Mouse (Mus musculus): ENCODE measurements around the gene Dchs1. TPM values are rescaled to one million over a fixed set of nuclear protein-coding genes. Genes with fewer than 3 reads are reported as not detected.
"Not testable (repeated sequence)": the region's sequence is repeated elsewhere in the genome, so short reads cannot be mapped to it uniquely, and the experiment has no call there.

Gene Dchs1
- polyA plus RNA-seq, 1 experiment from 2014 or later: 10.8 TPM

- Histone ChIP-seq H3K4me3 (replicated peaks) (no peak overlapping the region), H3K4me2 (peak overlapping the region; percentile 1; the same call in 1 of the 2 replicates), H3K36me3 (peaks cover 85% of the 10 kb centered on the region), H3K9me3 (replicated peaks) (no peaks in the 10 kb centered on the region), H3K27ac (replicated peaks) (no peak overlapping the region), H3K27me3 (replicated peaks) (no peaks in the 10 kb centered on the region), H3K4me1 (peaks cover 7% of the 10 kb centered on the region; the same call in 1 of the 2 replicates), H3K9ac (replicated peaks) (no peak overlapping the region)
- ATAC-seq (ENCODE audit: low FRiP score): peak; percentile 11; the same call in 1 of the 2 replicates
- WGBS: 27% methylated on average over 51 of the region's 51 CpGs
Observed at GRCm38 (mm10) chr7:105761813-105762484, 25.5 kb downstream of the Dchs1 start.

GRCm38 (mm10) chr7:105753281-105753680 lies 34.2 kb downstream of the Dchs1 start:
- no peaks in the 10 kb centered on the region for H3K27me3 ChIP-seq (replicated peaks)
- peak overlapping the region; percentile 76; the same call in 1 of the 2 replicates for H3K27ac ChIP-seq (replicated peaks)
- H3K36me3 ChIP-seq: peaks cover 67% of the 10 kb centered on the region
- H3K4me2 ChIP-seq: no peak overlapping the region
- peak; percentile 11; the same call in 1 of the 2 replicates for ATAC-seq (ENCODE audit: low FRiP score)
- no peak overlapping the region for H3K4me3 ChIP-seq (replicated peaks)
- H3K9me3 ChIP-seq (replicated peaks): no peaks in the 10 kb centered on the region
- H3K9ac ChIP-seq (replicated peaks): no peak overlapping the region
- peaks cover 20% of the 10 kb centered on the region for H3K4me1 ChIP-seq
- 91% methylated on average over 10 of the region's 10 CpGs for WGBS

GRCm38 (mm10) chr7:105752716-105753115 lies 34.7 kb downstream of the Dchs1 start:
- H3K27ac ChIP-seq (replicated peaks): peak overlapping the region; percentile 76; the same call in 1 of the 2 replicates
- peaks cover 20% of the 10 kb centered on the region for H3K4me1 ChIP-seq
- H3K9me3 ChIP-seq (replicated peaks): no peaks in the 10 kb centered on the region
- H3K9ac ChIP-seq (replicated peaks): no peak overlapping the region
- no peak overlapping the region for H3K4me2 ChIP-seq
- peak; percentile 27; the same call in 1 of the 2 replicates for ATAC-seq (ENCODE audit: low FRiP score)
- H3K36me3 ChIP-seq: peaks cover 63% of the 10 kb centered on the region
- H3K4me3 ChIP-seq (replicated peaks): no peak overlapping the region
- H3K27me3 ChIP-seq (replicated peaks): no peaks in the 10 kb centered on the region
- 86% methylated on average over 2 of the region's 2 CpGs for WGBS

- Histone ChIP-seq H3K27ac (replicated peaks) (peak within 1 kb of the TSS; percentile 76), H3K27me3 (replicated peaks) (no peaks in the 10 kb centered on the region), H3K9me3 (replicated peaks) (no peaks in the 10 kb centered on the region), H3K4me3 (replicated peaks) (peak within 1 kb of the TSS; percentile 47), H3K4me1 (peaks cover 20% of the 10 kb centered on the region), H3K4me2 (peak within 1 kb of the TSS; percentile 64), H3K36me3 (peaks cover 55% of the 10 kb centered on the region), H3K9ac (replicated peaks) (peak within 1 kb of the TSS; percentile 56)
- WGBS: 26% methylated on average over 20 of the region's 20 CpGs
- ATAC-seq (ENCODE audit: low FRiP score): peak; percentile 92
Observed at GRCm38 (mm10) chr7:105751491-105752433, 35.7 kb downstream of the Dchs1 start, which contains the start of gene Tpp1. TSS of gene Tpp1 (minus strand) at chr7:105752235.

- Histone ChIP-seq H3K4me1 (peaks cover 26% of the 10 kb centered on the region), H3K9me3 (replicated peaks) (no peaks in the 10 kb centered on the region), H3K4me3 (replicated peaks) (no peak overlapping the region), H3K27me3 (replicated peaks) (no peaks in the 10 kb centered on the region), H3K36me3 (peaks cover 25% of the 10 kb centered on the region), H3K27ac (replicated peaks) (no peak overlapping the region), H3K4me2 (no peak overlapping the region), H3K9ac (replicated peaks) (no peak overlapping the region)
- 85% methylated on average over 2 of the region's 2 CpGs for WGBS
- no peak for ATAC-seq (ENCODE audit: low FRiP score)
Observed at GRCm38 (mm10) chr7:105747776-105748175, 39.7 kb downstream of the Dchs1 start.

GRCm38 (mm10) chr7:105743926-105744590 lies 43.4 kb downstream of the Dchs1 start, which contains the start of gene Taf10:
TSS of gene Taf10 (minus strand) at chr7:105744361.
- Histone ChIP-seq H3K4me1 (peaks cover 22% of the 10 kb centered on the region), H3K9ac (replicated peaks) (peak within 1 kb of the TSS; percentile 93), H3K27me3 (replicated peaks) (no peaks in the 10 kb centered on the region), H3K9me3 (replicated peaks) (no peaks in the 10 kb centered on the region), H3K4me3 (replicated peaks) (peak within 1 kb of the TSS; percentile 89), H3K27ac (replicated peaks) (peak within 1 kb of the TSS; percentile 81), H3K4me2 (peak within 1 kb of the TSS; percentile 93), H3K36me3 (peaks cover 46% of the 10 kb centered on the region)
- under 1% methylated on average over 63 of the region's 67 CpGs for WGBS
- ATAC-seq (ENCODE audit: low FRiP score): peak; percentile 95

GRCm38 (mm10) chr7:105743246-105743925 lies 44.1 kb downstream of the Dchs1 start:
- Histone ChIP-seq H3K4me1 (peaks cover 23% of the 10 kb centered on the region), H3K36me3 (peaks cover 41% of the 10 kb centered on the region), H3K4me3 (replicated peaks) (peak overlapping the region; percentile 89), H3K9ac (replicated peaks) (peak overlapping the region; percentile 93), H3K27ac (replicated peaks) (peak overlapping the region; percentile 81), H3K4me2 (peak overlapping the region; percentile 93)
- not testable (repeated sequence) for H3K27me3 ChIP-seq (replicated peaks); H3K9me3 ChIP-seq (replicated peaks)
- ATAC-seq (ENCODE audit: low FRiP score): peak; percentile 30
- 37% methylated on average over 20 of the region's 20 CpGs for WGBS

- Histone ChIP-seq H3K36me3 (peaks cover 39% of the 10 kb centered on the region), H3K4me2 (peak overlapping the region; percentile 93; the same call in 1 of the 2 replicates), H3K4me1 (peaks cover 29% of the 10 kb centered on the region)
- H3K9ac ChIP-seq (replicated peaks); H3K9me3 ChIP-seq (replicated peaks); ATAC-seq (ENCODE audit: low FRiP score); H3K27me3 ChIP-seq (replicated peaks); H3K27ac ChIP-seq (replicated peaks); H3K4me3 ChIP-seq (replicated peaks): not testable (repeated sequence)
- WGBS: 90% methylated on average over 7 of the region's 7 CpGs
Observed at GRCm38 (mm10) chr7:105742539-105743215, 44.8 kb downstream of the Dchs1 start.

GRCm38 (mm10) chr7:105741978-105742377 lies 45.5 kb downstream of the Dchs1 start:
- WGBS: 93% methylated on average over 9 of the region's 9 CpGs
- Histone ChIP-seq H3K9me3 (replicated peaks) (no peaks in the 10 kb centered on the region), H3K9ac (replicated peaks) (no peak overlapping the region), H3K4me3 (replicated peaks) (no peak overlapping the region), H3K4me2 (no peak overlapping the region), H3K27me3 (replicated peaks) (no peaks in the 10 kb centered on the region), H3K4me1 (peaks cover 36% of the 10 kb centered on the region), H3K27ac (replicated peaks) (no peak overlapping the region), H3K36me3 (peaks cover 39% of the 10 kb centered on the region)
- ATAC-seq (ENCODE audit: low FRiP score): no peak

- H3K36me3 ChIP-seq: peaks cover 29% of the 10 kb centered on the region
- H3K9ac ChIP-seq (replicated peaks): no peak overlapping the region
- H3K4me1 ChIP-seq: peaks cover 38% of the 10 kb centered on the region
- no peak overlapping the region for H3K4me2 ChIP-seq
- no peaks in the 10 kb centered on the region for H3K27me3 ChIP-seq (replicated peaks)
- no peak for ATAC-seq (ENCODE audit: low FRiP score)
- H3K27ac ChIP-seq (replicated peaks): no peak overlapping the region
- WGBS: 84% methylated on average over 6 of the region's 6 CpGs
- no peaks in the 10 kb centered on the region for H3K9me3 ChIP-seq (replicated peaks)
- H3K4me3 ChIP-seq (replicated peaks): no peak overlapping the region
Observed at GRCm38 (mm10) chr7:105740851-105741250, 46.6 kb downstream of the Dchs1 start.
